Mouse (Mus musculus): ENCODE measurements at regions not wholly inside any gene's neighbourhood (a gene's known extent, or its start where the extent isn't known, plus 50 kb on each side); places are given as distances from the start of the nearest gene placed in this dataset.

DNA sequence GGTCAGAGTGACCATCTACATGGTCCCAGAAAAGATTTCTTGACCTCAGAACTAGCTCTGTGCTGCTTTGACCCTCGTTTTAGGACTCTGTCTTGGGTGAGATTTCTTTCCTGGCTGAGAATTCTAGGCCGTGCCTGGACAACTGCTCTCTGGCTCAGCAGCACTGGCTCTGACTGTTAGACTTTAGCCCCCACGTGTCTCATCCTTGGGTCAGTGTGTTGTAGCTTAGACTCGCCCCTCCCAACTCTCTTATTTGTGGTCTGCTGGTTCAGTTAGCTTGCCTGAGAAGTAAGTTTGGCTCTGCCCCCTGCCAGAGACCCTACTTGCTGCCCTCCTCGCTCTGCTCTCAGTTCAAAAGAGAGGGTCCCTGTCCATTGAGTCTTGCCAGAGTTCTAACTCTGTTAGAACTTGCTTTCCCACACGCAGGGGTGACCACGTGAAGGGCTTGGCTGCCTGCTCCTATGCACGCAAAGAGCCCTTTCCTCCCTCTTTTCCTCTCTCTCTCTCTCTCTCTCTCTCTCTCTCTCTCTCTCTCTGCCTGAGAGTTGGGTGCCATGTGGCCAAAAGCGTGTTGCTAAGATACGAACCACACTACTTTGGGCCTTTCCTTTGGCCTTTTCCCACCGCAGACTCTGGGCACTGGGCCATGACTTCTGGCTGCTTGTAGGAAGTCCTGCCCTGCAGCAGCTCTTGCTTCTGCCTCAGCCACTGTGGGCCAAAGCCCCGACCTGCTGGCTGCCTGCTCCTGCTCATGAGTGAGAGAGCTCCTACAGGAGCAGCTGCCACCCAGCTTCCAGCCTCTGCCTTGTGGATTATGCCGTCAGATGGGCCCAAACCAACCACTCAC is 344.2 kb upstream of the Amot start:
- DNase-seq = peak; percentile 2

DNA sequence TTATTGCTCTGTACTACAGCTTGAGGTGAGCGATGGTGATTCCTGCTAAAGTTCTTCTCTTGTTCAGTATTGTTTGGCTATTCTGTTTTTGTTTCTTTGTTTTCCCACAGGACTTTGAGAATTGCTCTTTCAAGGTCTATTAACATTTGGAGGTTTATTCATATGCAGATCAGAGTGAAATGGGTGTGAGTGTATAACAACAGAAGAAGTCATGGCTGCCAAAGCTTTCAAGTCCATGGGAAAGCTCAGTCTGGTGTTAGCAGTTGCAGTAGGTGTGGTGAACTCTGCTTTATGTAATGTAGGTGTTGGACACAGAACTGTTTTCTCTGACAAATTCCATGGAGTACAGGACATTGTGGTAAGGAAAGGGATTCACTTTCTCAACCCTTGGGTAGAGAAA is 328.1 kb upstream of the Amot start:
- no peak for DNase-seq

DNA sequence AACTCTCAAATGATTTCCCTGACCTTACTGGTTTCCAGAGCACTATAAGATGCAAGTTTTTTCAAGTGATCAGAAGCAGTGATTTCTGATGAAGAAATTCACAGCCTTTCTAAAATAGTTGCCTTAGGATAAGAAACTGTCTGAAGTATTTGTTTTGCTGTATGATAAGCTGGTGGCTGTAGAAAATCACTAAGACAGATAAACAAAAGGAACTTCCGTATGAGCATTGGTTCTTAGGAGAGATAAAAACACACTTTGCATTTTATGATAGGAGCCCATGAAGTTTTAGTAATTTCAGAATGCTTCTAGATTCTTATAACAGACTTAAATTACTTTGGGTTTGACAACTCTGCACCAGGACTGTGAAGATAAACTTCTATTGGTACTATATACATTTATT is 308.0 kb upstream of the Amot start:
- no peak for DNase-seq
